Mouse (Mus musculus) bone marrow macrophage, adult 2 months (primary cell): ENCODE measurements at regions not wholly inside any gene's neighbourhood (a gene's known extent, or its start where the extent isn't known, plus 50 kb on each side); places are given as distances from the start of the nearest gene placed in this dataset.

ENCODE experiments used
- CTCF ChIP-seq: IDR thresholded peaks from 2 replicates; pipeline ENCODE4 v1.5.1; 2012; ENCODE audit warnings: low read depth, mild to moderate bottlenecking, low read length, moderate library complexity
- POLR2A ChIP-seq: IDR thresholded peaks from 2 replicates; pipeline ENCODE4 v1.6.1; 2012; ENCODE audit warnings: mild to moderate bottlenecking, low read depth, low read length, borderline replicate concordance

DNA sequence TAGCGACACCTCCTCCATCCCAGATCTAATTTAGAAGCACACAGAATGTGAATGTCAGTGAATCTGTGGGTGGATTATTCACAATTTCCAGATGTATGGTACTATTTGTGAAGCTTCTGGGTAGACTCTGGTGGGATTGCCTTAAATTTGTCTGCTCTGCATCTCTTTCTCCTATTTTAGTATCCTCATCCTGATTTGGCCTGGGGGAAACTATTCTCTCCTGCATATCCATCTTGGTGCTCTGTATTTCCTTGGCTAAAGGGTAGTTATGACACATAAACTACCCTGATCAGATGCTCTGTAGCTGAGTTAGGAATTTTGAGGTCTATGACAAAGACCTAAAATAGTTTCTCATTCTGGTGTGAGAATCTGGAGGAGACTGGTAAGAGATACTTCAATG is 136.4 kb upstream of the Ccng1 start:
- no peak for TF ChIP-seq CTCF
- TF ChIP-seq POLR2A, result no peak
